Mouse (Mus musculus) adrenal gland, postnatal 36 days (tissue): Measurements from ENCODE around the gene 1700001O22Rik. TPM values are rescaled to one million over a fixed set of nuclear protein-coding genes. Genes with fewer than 3 reads are reported as not detected.

ENCODE experiments used
- DNase-seq, 2 experiments: peaks; one replicate each; pipeline ENCODE4 v3.0.0; 2021; ENCODE audit warnings: mixed read lengths in 1 of 2
- total RNA-seq, 2 experiments: library from RNA; stranded (reverse); gene quantifications; 2 replicates each; pipeline ENCODE4 v1.2.3; 2021

The 1700001O22Rik gene
- total RNA-seq, 2 experiments from 2014 or later = 0.99 to 2.8 TPM

DNA sequence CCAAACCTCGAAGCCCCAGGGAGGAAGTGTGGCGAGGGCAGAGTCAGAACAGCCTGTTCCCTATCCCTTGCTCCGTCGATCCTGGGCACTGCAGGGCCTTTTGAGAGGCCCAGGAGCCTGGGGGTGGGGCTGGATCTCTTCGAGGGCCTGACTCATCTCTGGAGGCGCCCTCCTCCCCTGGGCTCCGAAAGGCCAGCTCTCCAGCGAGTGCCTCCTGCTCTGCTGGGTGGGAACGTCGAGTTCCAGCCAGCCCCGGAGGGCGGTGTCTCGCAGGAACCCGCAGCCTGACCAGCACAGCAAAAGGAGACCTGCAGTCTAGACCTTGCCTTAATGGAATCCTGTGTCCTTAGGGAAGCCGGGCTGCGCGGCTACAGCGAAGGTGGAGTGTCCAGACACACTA lies 50.2 kb downstream of the 1700001O22Rik start:
- peak; percentile 91 to 94 for DNase-seq

DNA sequence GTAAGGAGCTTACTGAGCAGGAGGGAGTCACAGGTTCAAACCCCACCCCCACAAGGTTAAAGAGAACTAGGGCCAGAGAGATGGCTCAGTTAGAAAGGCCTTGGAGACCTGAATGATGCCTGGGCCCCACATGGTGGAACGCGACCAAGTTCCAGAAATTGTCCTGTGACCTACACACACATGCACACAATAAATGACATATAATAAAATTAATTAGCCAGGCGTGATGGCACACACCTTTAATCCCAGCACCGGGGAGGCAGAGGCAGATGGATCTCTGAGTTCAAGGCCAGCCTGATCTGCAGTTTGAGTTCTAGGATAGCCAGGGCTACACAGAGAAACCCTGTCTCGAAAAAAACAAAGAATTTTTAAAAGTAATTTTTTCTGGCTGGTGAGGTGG lies 51.0 kb downstream of the 1700001O22Rik start:
- no peak for DNase-seq

DNA sequence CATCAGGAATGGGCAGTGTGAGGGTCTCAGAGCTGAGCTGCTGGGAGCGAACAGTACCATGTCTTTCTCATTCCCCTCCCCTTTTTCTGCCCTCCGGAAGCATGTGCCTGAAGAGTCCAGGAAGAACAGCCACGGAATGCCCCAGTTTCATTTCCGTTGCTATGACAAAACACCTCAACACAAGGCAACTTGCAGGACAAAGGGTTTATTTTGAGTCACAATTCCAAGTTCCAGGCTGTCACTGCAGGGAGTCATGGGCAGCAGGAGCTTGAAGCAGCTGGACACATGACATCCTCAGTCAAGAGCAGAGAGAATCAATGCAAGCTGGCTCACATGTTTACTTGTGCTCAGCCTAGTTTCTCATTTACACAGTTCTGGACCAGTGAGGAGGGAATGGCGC lies 53.4 kb downstream of the 1700001O22Rik start:
- no peak for DNase-seq

DNA sequence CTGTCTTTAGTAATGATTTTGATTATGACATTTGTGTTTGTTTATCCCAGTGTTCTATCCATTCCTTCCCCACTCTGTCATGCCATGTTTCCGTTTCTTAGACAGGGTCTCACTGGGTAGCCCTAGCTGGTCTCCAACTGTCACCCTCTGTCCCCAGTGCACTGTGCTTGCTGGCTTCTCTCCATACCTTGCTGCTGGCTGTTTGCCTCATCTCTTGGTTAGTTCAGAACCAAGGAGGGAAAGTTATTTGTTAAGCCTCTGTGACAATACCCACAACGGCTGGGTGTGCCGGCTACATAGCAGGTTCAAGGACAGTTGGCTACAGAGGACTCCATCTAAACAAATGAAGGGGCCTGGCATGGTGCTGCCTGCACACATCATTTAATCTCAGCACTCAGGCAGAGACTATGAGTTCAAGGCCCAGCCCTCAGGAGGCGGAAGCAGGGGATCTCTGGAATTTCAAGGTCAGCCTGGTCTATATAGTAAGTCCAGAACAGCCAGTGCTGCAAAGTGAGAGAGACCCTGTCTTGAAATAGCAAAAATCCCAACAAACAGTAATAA lies 55.8 kb downstream of the 1700001O22Rik start:
- DNase-seq = peak; percentile 38 to 39

Other genes with a start within 250 kb of the 1700001O22Rik start
- gene Cstad, start 208.6 kb downstream of the 1700001O22Rik start, total RNA-seq = 1 to 10 TPM in 1 of 2 experiments, under 1 TPM in 1; 0.40 to 2.1 TPM
- gene Ntmt1, start 4.2 kb upstream of the 1700001O22Rik start, total RNA-seq = 10 to 100 TPM; 49.6 to 52.2 TPM
- gene Asb6, start 26.7 kb upstream of the 1700001O22Rik start, total RNA-seq = 10 to 100 TPM; 23.9 to 27.0 TPM
- 1 to 10 TPM in 1 of 2 experiments, under 1 TPM in 1; 0.46 to 2.2 TPM for gene Prrx2, start 31.3 kb upstream of the 1700001O22Rik start, total RNA-seq
- gene Ptges, start 126.2 kb upstream of the 1700001O22Rik start, total RNA-seq = 10 to 100 TPM; 22.4 to 34.9 TPM
- 10 to 100 TPM; 53.0 to 53.3 TPM for gene Tor1b, start 149.3 kb upstream of the 1700001O22Rik start, total RNA-seq
- gene Tor1a, start 164.3 kb upstream of the 1700001O22Rik start, total RNA-seq = 10 to 100 TPM; 32.5 to 41.6 TPM
- 10 to 100 TPM; 38.9 to 42.8 TPM for gene BC005624, start 178.5 kb upstream of the 1700001O22Rik start, total RNA-seq
- gene Usp20, start 178.6 kb upstream of the 1700001O22Rik start, total RNA-seq = 10 to 100 TPM; 23.3 to 30.9 TPM